Mouse (Mus musculus): ENCODE results near the gene Shox2.

Shox2 gene

GRCm38 (mm10) chr3:66981706-66982105, at the start of gene Shox2:
Shox2 (minus strand) TSS chr3:66981771.
- DNase-seq (ENCODE audit: low read depth, low spot score), result no peak

GRCm38 (mm10) chr3:66996820-66997219, 15.2 kb upstream of the Shox2 start:
- DNase-seq (ENCODE audit: low read depth, low spot score), result no peak

- no peak for DNase-seq (ENCODE audit: low read depth, low spot score)
Measured at GRCm38 (mm10) chr3:66986287-66986560, 4.7 kb upstream of the Shox2 start.

GRCm38 (mm10) chr3:66985539-66986286, 4.1 kb upstream of the Shox2 start:
- no peak for DNase-seq (ENCODE audit: low read depth, low spot score)

- no peak for DNase-seq (ENCODE audit: low read depth, low spot score)
Measured at GRCm38 (mm10) chr3:66983481-66983880, 1.9 kb upstream of the Shox2 start.

- DNase-seq (ENCODE audit: low read depth, low spot score), result no peak
Measured at GRCm38 (mm10) chr3:66982181-66982911, 775 bp upstream of the Shox2 start.

- no peak for DNase-seq (ENCODE audit: low read depth, low spot score)
Measured at GRCm38 (mm10) chr3:66981101-66981661, 390 bp downstream of the Shox2 start, which contains the start of gene Rsrc1. Rsrc1 (plus strand) TSS chr3:66981390.

- DNase-seq (ENCODE audit: low read depth, low spot score), result no peak
Measured at GRCm38 (mm10) chr3:66980111-66980975, 1.2 kb downstream of the Shox2 start.

GRCm38 (mm10) chr3:66979491-66979890, 2.1 kb downstream of the Shox2 start:
- DNase-seq (ENCODE audit: low read depth, low spot score), result no peak

- DNase-seq (ENCODE audit: low read depth, low spot score), result no peak
Measured at GRCm38 (mm10) chr3:66978457-66979381, 2.9 kb downstream of the Shox2 start.

GRCm38 (mm10) chr3:66977811-66978456, 3.6 kb downstream of the Shox2 start:
- DNase-seq (ENCODE audit: low read depth, low spot score), result no peak

GRCm38 (mm10) chr3:66976889-66977615, 4.5 kb downstream of the Shox2 start:
- DNase-seq (ENCODE audit: low read depth, low spot score), result no peak

GRCm38 (mm10) chr3:66974501-66974900, 7.1 kb downstream of the Shox2 start:
- no peak for DNase-seq (ENCODE audit: low read depth, low spot score)

- no peak for DNase-seq (ENCODE audit: low read depth, low spot score)
Measured at GRCm38 (mm10) chr3:66973391-66973943, 8.1 kb downstream of the Shox2 start.

GRCm38 (mm10) chr3:66972191-66972950, 9.2 kb downstream of the Shox2 start:
- no peak for DNase-seq (ENCODE audit: low read depth, low spot score)

- DNase-seq (ENCODE audit: low read depth, low spot score), result no peak
Measured at GRCm38 (mm10) chr3:66970661-66971331, 10.8 kb downstream of the Shox2 start.

- DNase-seq (ENCODE audit: low read depth, low spot score), result no peak
Measured at GRCm38 (mm10) chr3:66970261-66970660, 11.3 kb downstream of the Shox2 start.

GRCm38 (mm10) chr3:66967508-66967907, 14.1 kb downstream of the Shox2 start:
- no peak for DNase-seq (ENCODE audit: low read depth, low spot score)

Measured in embryo, embryonic 11.5 days (tissue).